Mouse (Mus musculus): Measurements from ENCODE around the gene Dmwd.

- TF ChIP-seq POLR2A (IDR thresholded peaks at IDR 0.05; ENCODE audit: low read depth, low read length) = no peak
- TF ChIP-seq CTCF (IDR thresholded peaks at IDR 0.05; ENCODE audit: extremely low read depth, insufficient read depth, insufficient read length, insufficient replicate concordance) = no peak
These were observed 42.2 kb downstream of the Dmwd start, which contains the start of gene Gm4969 for GRCm38 (mm10) chr7:19118028-19118771.

Data from spleen, adult 2 months (tissue).